Mouse (Mus musculus) erythroblast, adult 5-6 weeks (primary cell): ENCODE data around the gene 9930104L06Rik. TPM values are rescaled to one million over a fixed set of nuclear protein-coding genes. Genes with fewer than 3 reads are reported as not detected.
A peak's percentile ranks its signal among the peaks of the same experiment; 100 is the strongest.

ENCODE experiments used
- ATAC-seq: replicated peaks from 2 replicates; pipeline ENCODE4 v1.8.0; 2016; ENCODE audit warnings: moderate number of reproducible peaks, mild to moderate bottlenecking, moderate TSS enrichment, inconsistent platforms; ENCODE audit not compliant: poor library complexity, low FRiP score, severe bottlenecking
- total RNA-seq, 2 experiments: library from RNA; stranded (forward) in 1 of 2; stranded (reverse) in 1 of 2; fragments of 150-400 nt in 1 of 2; fragments of 200-764, 138-1000 nt in 1 of 2; gene quantifications; 2 replicates each; pipeline versions ENCODE4 v1.2.3 to v1.2.4; 2015 to 2017; ENCODE audit warnings: low replicate concordance in 2 of 2

9930104L06Rik gene
- total RNA-seq, 2 experiments from 2014 or later = 0.38 to 3.2 TPM

DNA sequence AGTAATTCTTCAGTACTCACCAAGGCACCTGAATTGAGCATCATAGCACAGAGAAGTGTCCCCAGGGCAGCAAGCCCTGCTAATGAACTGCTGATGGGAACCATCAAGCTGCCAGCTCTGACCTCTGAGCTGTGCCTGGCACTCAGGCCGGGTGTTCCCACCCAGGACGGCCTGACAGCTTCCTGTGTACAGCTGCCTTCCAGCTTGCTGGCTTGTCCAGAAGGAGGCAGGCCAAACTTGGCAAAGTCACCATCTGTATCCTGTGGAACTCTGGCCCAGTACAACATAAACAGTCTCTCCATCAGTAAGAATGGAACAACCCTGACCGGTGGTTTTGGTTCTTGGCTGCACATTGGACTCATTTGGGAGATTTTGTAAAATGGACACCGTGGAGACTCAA is 16.7 kb downstream of the 9930104L06Rik start:
- no peak for ATAC-seq

- no peak for ATAC-seq
These were observed 20.4 kb downstream of the 9930104L06Rik start for GRCm38 (mm10) chr4:124957284-124957683.

DNA sequence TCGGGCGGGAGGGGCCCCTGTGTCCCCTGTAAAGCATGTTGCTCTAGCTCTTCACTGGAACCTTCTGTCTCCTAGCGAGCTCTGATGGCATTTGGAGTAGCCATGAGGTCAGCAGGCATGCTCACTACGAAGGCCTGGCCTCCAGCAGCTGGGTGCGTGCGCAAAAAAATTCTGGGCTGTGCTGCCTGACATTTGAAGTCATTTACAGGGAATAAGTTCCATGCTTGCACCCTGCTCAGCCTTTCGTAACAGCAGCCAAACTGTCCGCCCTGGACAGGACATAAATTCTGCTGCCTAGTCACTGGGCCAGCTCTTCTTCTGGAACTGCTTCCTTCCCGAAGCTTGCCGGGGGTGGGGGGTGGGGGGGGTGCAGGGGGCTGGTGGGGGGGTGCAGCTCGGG is 22.2 kb downstream of the 9930104L06Rik start:
- no peak for ATAC-seq

GRCm38 (mm10) chr4:124960940-124961339 is 24.1 kb downstream of the 9930104L06Rik start:
- no peak for ATAC-seq

GRCm38 (mm10) chr4:124962576-124962975 is 25.7 kb downstream of the 9930104L06Rik start:
- no peak for ATAC-seq

GRCm38 (mm10) chr4:124964912-124965599 is 28.2 kb downstream of the 9930104L06Rik start:
- ATAC-seq = 0 out of 2 replicates have a peak, but pooled peaks have one; percentile 21

DNA sequence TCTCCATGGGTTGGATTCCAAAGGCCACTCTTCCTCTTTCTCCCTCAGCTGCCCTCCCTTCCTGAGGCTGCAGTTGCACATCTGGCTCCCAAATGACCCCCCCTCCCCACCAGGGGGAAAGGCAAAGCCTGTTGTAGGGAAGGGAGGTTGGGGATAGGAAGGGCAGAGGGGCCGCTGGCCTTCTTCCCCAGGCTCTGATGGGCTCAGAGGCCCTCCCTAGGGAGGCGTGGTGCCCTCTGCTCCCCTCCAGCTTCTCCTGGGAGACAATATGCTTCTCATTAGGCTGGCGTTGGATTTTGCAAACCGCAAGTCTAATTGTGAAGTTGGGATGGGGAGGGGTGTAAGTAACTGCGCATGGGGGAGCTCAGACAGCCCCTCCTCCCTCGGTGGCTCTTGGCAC is 31.9 kb downstream of the 9930104L06Rik start:
- no peak for ATAC-seq

- ATAC-seq = no peak
These were observed 32.5 kb downstream of the 9930104L06Rik start for GRCm38 (mm10) chr4:124969219-124969848.

DNA sequence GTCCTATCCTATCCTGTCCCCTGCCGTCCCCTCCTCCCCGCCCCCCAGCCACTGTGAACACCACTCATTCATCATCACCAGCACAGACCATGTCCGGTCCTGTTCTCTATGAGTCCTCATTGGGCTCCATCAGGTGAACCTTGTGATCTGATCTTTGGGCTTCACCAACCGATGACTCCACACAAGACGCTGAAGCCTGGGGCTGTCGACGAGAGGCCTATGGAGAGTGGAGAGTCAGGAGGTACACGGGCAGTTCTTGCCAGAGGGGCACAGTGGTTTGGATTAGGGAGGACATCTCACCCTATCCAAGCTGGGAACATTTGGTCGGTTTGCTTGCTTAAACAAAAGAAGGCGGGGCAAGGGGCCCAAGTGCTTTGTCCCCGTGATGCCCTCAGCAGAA is 33.3 kb downstream of the 9930104L06Rik start:
- no peak for ATAC-seq

DNA sequence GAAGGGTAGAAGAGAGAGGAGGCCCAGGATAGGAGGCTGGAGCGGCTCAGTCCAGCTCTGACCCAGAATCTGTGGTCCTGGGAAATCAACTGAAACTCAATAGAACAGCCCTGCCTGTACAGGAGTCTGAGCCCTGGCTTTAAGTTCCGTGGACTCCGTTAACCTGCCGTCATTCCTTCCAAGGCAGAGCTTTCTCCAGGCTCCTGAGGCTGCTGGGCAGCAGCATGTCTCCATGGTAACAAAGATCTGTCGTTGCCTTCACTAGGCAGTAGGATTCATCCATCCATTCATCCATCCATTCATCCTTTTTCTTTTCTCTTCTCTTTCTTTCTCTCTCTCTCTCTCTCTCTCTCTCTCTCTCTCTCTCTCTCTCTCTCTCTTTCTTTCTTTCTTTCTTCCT is 33.8 kb downstream of the 9930104L06Rik start:
- ATAC-seq = no peak

DNA sequence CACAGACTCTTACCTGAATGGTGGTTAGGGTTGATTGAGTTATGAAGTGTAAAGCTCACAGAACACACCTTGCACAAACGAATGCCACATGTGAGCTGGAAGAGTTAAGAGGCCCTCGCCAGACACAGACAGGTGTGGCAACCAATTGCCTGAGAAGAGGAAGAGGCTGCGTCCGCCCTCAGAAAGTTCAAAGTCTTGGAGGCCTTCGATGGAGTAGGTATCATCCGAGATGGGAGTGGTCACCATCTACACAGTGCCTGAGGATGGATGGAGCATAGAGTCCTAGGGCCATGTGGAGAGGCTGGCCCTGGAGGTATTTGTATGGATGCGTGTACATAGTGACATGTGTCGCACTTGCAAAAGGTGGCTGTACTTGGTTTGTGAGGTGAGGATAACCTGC is 34.2 kb downstream of the 9930104L06Rik start:
- no peak for ATAC-seq

DNA sequence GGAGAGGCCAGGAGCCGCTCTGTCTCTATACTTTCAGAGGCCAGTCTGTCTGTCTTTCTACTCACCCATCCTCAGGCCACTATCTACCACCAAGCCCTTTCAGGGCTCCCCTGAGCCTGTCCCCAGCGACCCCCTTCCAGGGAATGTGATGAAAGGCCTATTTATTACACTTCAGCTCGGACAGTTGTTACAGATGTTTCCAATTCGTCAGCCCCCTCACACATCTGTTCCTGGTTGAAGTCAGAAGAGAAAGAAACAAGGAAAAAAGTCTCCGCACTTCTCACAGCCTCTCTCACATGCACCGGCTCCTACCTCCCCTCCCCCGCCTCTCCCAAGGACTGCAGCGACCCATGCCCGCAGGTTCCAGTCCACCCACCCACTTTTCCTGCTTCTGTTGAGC is 35.5 kb downstream of the 9930104L06Rik start:
- ATAC-seq = no peak

DNA sequence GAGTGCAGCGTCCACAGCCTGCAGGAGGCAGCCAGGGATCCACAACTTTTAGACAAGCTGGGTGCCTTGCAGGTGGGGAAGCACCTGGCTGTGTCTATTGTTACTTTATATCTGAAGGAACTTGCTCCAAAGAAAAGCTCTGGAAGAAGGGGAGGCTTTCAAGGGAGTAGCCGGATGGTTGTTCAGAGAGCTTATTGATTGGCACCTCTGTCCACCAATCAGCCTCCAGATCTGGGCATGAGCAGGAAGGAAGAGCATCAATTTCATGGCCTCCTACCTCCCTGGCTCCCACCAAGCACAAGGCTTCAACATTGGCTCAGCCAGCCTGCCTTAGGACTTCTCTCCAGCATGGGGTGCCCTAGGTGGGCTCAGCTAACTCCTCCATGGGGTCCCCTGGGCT is 36.4 kb downstream of the 9930104L06Rik start:
- ATAC-seq = no peak

DNA sequence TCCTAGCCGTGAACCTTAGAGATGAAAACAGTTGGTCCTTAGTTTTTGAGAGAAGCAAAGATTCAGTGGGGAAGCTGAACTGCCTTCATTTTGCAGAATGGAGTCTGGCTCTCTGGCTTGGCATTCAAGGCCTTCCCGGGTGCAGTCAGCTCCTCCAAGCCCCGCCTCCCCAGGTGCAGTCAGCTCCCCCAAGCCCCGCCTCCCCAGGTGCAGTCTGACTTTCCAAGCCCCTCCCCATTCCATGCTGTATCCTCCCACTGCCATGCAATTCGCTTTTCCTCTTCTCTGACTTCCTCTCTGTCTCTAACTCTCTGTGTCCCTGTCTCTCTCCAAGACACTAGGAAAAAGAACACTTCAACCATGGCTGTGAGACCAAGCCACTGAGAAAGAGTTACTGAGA is 41.4 kb downstream of the 9930104L06Rik start:
- ATAC-seq = no peak

GRCm38 (mm10) chr4:124983893-124984526 is 47.2 kb downstream of the 9930104L06Rik start:
- ATAC-seq = no peak

- no peak for ATAC-seq
These were observed 48.2 kb downstream of the 9930104L06Rik start for GRCm38 (mm10) chr4:124984871-124985670.

- ATAC-seq = no peak
These were observed 49.1 kb downstream of the 9930104L06Rik start, which contains the start of gene Rspo1 for GRCm38 (mm10) chr4:124985671-124986602. Gene Rspo1 (plus strand): TSS chr4:124986430.

DNA sequence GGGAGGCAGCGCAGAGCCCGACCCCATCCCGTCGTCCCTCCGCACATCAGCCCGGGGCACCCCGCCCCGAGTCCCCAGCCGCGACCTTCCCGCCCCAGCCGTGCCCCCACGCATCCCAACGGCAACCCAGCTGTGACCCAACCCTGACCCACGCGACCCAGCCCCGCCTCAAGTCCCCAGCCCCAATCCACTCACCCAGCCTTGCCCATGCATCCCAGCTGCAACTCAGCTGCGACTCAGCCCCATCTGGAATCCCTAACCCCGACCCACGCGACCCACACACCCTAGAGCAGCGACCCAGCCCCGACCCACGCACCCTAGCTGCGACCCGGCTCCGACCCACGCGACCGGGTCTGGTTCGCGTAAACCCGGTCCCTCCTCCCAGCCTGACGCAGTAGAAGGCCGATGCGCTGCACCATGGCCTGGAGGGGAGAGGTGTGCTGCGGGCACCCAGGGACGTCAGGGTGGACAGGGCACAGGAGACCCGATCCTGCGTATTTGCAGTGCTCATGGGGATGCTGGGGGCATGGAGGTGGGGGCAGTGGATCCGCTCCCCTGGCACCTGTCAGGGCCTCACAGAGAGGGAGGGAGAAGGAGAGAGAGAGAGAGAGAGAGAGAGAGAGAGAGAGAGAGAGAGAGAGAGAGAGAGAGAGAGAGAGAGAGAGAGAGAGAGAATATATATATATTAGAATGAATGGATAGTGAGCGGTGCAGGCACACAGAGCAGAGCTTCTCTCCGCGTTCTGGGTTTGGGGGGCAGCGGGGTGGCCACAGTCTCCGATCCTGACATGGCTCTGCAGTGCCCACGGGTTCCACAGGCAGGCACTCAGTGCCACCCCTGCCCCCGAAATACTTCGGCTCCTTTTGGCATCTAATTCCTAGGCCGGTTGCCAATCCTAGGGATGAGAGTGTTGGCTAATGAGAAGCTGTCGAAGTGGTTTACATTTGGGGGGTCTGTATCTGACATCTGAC is 50.2 kb downstream of the 9930104L06Rik start:
- ATAC-seq = no peak
